Mouse (Mus musculus) limb, embryonic 14.5 days (tissue): ENCODE measurements around the gene Smarca1. TPM values are rescaled to one million over a fixed set of nuclear protein-coding genes. Genes with fewer than 3 reads are reported as not detected.

ENCODE experiments used
- ATAC-seq: fragments of 200-750 bp; cut with Nextera tagmentation; 2 replicates; pipeline ENCODE4 v1.8.0; 2017; ENCODE audit warnings: low read depth, moderate number of reproducible peaks, moderate TSS enrichment; ENCODE audit not compliant: low FRiP score
- DNase-seq: peaks from one replicate; pipeline ENCODE4 v3.0.0-alpha.2; 2015; ENCODE audit warnings: low spot score
- H3K27ac ChIP-seq: fragments of 300-500 bp; sonication (generic); replicated peaks from 2 replicates; pipeline ENCODE4 v1.5.1; 2014; ENCODE audit warnings: low read depth, mild to moderate bottlenecking, low read length, moderate library complexity, mixed read lengths
- H3K27me3 ChIP-seq: fragments of 300-500 bp; sonication (generic); 2 replicates; pipeline ENCODE4 v1.6.1; 2014; ENCODE audit warnings: low read length, mixed read lengths; ENCODE audit not compliant: control insufficient read depth, insufficient read depth
- H3K36me3 ChIP-seq: fragments of 300-500 bp; sonication (generic); 2 replicates; pipeline ENCODE4 v1.6.1; 2014; ENCODE audit warnings: mild to moderate bottlenecking, low read length, moderate library complexity, mixed read lengths; ENCODE audit not compliant: control insufficient read depth, insufficient read depth
- H3K4me1 ChIP-seq: fragments of 300-500 bp; sonication (generic); 2 replicates; pipeline ENCODE4 v1.6.1; 2014; ENCODE audit warnings: antibody characterized with exemption, low read length, mixed read lengths; ENCODE audit not compliant: control insufficient read depth, insufficient read depth
- H3K4me2 ChIP-seq: fragments of 300-500 bp; sonication (generic); replicated peaks from 2 replicates; pipeline ENCODE4 v1.6.1; 2014; ENCODE audit warnings: low read depth, mild to moderate bottlenecking, low read length, moderate library complexity; ENCODE audit not compliant: severe bottlenecking
- H3K4me3 ChIP-seq: fragments of 300-500 bp; sonication (generic); replicated peaks from 2 replicates; pipeline ENCODE4 v1.5.1; 2014; ENCODE audit warnings: low read length
- H3K9ac ChIP-seq: fragments of 300-500 bp; sonication (generic); 2 replicates; pipeline ENCODE4 v1.6.1; 2014; ENCODE audit warnings: mild to moderate bottlenecking, low read depth, low read length, moderate library complexity; ENCODE audit not compliant: severe bottlenecking
- H3K9me3 ChIP-seq: fragments of 300-500 bp; sonication (generic); 2 replicates; pipeline ENCODE4 v1.6.1; 2016; ENCODE audit warnings: low read length; ENCODE audit not compliant: control insufficient read depth
- POLR2A ChIP-seq: fragments of 200-500 bp; IDR thresholded peaks from 2 replicates; pipeline ENCODE4 v1.8.0; 2012; ENCODE audit warnings: inconsistent platforms, mild to moderate bottlenecking, moderate library complexity, borderline replicate concordance; ENCODE audit not compliant: insufficient read depth, insufficient read length; ENCODE audit errors: extremely low read depth
- WGBS: fragments of 180-500 bp; shearing (Covaris S2); extraction: QIAGEN DNeasy Blood & Tissue Kit; methylation state at CpG from one replicate; pipeline ENCODE4 v1.1.7; 2014; 5-methylcytosine and 5-hydroxymethylcytosine counted together
- polyA plus RNA-seq, 2 experiments: library from polyadenylated mRNA; depleted of rRNA in 1 of 2; stranded (reverse) in 1 of 2; unstranded in 1 of 2; fragments of >200 nt; fragmentation: Nextera tagmentation in 1 of 2; extraction: Ambion mirVana in 1 of 2; gene quantifications; 2 replicates each; pipeline versions ENCODE4 v1.2.1 to v1.2.3; 2012 to 2014

Smarca1 gene
- polyA plus RNA-seq, 2 experiments = 21.9 to 36.3 TPM

DNA sequence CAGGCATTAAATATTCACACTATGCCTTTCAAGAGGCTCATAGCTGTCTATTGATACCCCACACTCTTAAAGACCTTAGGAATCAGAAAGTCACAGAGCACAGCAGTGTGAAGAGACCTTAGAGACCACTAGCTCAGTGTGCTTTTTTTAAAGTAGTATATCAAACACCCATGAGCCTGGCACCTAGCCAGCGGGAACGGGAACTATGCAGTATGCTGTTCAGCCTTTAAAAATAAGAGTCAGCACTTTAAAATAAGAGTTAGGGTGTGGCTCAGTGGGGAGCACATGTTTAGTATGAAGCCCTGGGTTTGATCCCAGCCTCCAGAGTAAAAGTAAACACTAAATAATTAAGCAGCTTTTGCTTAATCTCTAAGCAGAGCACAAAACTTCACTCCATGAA lies 12.7 kb downstream of the Smarca1 start:
- Histone ChIP-seq H3K9ac (no peak overlapping the region), H3K4me1 (no peaks in the 10 kb centered on the region), H3K4me3 (no peak overlapping the region), H3K27me3 (no peaks in the 10 kb centered on the region), H3K9me3 (no peaks in the 10 kb centered on the region), H3K27ac (no peak overlapping the region), H3K4me2 (no peak overlapping the region), H3K36me3 (peaks cover 7% of the 10 kb centered on the region)
- WGBS = 42% methylated on average over 2 of the region's 2 CpGs
- ATAC-seq (no peak; the same call in 1 of the 2 replicates), DNase-seq (peak; percentile 44)
- no peak for TF ChIP-seq POLR2A

DNA sequence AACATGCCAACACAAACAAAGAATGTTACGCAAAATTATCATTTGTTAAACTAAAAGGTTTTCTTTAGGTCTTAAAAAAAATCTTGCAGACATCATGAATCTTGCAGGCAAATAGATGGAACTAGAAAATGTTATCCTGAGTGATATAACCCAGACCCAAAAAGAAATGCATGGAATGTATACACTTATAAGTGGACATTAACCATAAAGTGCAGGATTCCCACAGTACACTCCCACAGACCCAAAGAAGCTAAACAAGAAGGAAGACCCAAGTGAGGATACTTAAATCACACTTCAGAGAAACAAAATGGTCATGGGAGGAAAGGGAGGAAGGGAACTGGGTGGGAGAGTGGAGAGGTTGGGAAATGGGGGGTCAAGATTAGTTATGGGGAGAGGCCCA lies 34.2 kb downstream of the Smarca1 start:
- H3K36me3 ChIP-seq = peaks cover 13% of the 10 kb centered on the region
- no peak overlapping the region for H3K27ac ChIP-seq
- no peaks in the 10 kb centered on the region for H3K27me3 ChIP-seq
- H3K4me2 ChIP-seq = no peak overlapping the region
- no peak for TF ChIP-seq POLR2A
- DNase-seq = no peak
- no peak for ATAC-seq
- H3K4me3 ChIP-seq = no peak overlapping the region
- no peak overlapping the region for H3K9ac ChIP-seq
- 94% methylated on average over 1 of the region's 1 CpGs for WGBS
- no peaks in the 10 kb centered on the region for H3K4me1 ChIP-seq
- no peaks in the 10 kb centered on the region for H3K9me3 ChIP-seq

DNA sequence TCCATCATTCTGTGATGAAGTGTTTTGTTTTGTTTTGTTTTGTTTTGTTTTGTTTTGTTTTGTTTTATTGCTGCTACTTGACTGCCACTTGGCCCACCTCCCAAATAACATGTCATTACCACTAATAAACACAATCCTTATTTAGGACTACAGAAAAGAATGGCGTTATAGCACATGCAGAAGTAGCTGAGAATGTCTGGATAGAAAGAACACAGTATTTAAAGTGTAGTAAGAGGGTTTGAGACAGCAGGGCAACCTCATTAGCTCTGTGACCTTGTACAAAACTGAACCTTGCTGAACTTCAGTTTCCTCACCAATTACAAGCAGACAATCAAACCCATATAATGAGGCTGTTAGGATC lies 57.0 kb downstream of the Smarca1 start:
- WGBS = 47% methylated on average over 1 of the region's 1 CpGs
- ATAC-seq (no peak), DNase-seq (no peak)
- no peak overlapping the region for H3K4me3 ChIP-seq
- H3K27me3 ChIP-seq = no peaks in the 10 kb centered on the region
- H3K4me2 ChIP-seq = no peak overlapping the region
- H3K4me1 ChIP-seq = no peaks in the 10 kb centered on the region
- H3K36me3 ChIP-seq = no peaks in the 10 kb centered on the region
- no peak overlapping the region for H3K27ac ChIP-seq
- no peak for TF ChIP-seq POLR2A
- no peaks in the 10 kb centered on the region for H3K9me3 ChIP-seq
- no peak overlapping the region for H3K9ac ChIP-seq

DNA sequence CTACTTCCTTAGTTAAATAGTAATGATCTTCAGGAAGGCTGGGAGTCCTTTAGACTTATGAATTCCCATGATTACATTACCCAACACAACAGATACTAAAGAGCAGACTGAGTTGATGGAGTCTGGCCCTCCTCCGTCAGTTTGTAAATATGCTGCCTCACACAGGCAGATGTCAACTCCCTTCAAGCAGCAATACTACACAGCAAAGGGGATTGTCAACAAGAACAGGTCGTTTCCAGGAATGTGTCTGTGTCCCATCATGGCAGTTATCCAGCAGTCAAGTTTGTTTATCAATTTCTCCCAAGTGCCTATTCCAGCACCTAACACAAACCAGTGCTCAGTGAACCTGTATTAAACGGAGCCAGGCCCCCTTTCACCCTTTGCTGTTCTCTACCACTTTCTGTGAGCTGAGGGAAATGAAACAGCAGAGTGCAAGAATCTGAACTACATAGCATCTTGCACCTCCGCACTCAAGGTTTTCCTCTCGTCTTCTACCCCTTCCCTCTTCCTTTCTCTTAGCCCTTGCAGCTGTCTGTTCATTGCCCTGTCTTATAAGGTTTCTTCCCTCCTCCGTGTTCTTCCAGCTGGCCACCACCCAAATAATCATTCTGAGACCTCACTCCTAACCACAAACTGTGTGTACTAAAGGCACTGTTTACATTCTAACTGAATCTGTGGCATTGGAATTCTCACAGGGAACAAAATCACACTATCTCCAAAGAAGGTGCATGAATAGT lies 57.5 kb downstream of the Smarca1 start:
- no peak overlapping the region for H3K4me3 ChIP-seq
- H3K36me3 ChIP-seq = no peaks in the 10 kb centered on the region
- H3K27ac ChIP-seq = no peak overlapping the region
- H3K9ac ChIP-seq = no peak overlapping the region
- H3K4me1 ChIP-seq = no peaks in the 10 kb centered on the region
- ATAC-seq (no peak), DNase-seq (no peak)
- no peaks in the 10 kb centered on the region for H3K9me3 ChIP-seq
- H3K4me2 ChIP-seq = no peak overlapping the region
- H3K27me3 ChIP-seq = no peaks in the 10 kb centered on the region
- WGBS = 57% methylated on average over 6 of the region's 6 CpGs
- no peak for TF ChIP-seq POLR2A

DNA sequence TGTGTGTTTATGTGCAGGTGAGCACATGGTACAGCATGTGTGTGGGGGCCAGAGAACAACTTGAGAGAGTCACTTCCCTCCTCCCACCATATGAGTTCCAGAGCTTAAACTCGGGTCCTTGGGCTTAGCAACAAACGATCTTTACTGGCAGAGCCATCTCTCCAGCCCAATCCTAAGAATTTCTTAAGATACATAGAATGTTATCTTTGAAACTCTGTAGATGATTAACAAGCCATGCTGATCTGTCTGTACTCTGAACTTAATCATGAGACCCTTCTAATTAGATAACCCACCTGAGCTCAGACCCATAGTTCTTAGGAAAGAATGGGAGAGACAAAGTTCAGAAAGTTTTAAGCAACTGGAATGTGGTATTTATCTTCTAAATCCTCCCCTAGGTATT lies 59.3 kb downstream of the Smarca1 start:
- Histone ChIP-seq H3K9me3 (no peaks in the 10 kb centered on the region), H3K4me2 (no peak overlapping the region), H3K27ac (no peak overlapping the region), H3K27me3 (no peaks in the 10 kb centered on the region), H3K4me3 (no peak overlapping the region), H3K36me3 (no peaks in the 10 kb centered on the region), H3K9ac (no peak overlapping the region), H3K4me1 (no peaks in the 10 kb centered on the region)
- TF ChIP-seq POLR2A = no peak
- DNase-seq (no peak), ATAC-seq (no peak)
- 67% methylated on average over 2 of the region's 2 CpGs for WGBS
